Mouse (Mus musculus) CH12.LX (cell line): ENCODE measurements at regions not wholly inside any gene's neighbourhood (a gene's known extent, or its start where the extent isn't known, plus 50 kb on each side); places are given as distances from the start of the nearest gene placed in this dataset.

Experiments used
- CTCF ChIP-seq, 2 experiments: IDR thresholded peaks in 1 of 2; conservative IDR thresholded peaks in 1 of 2; 2 replicates each; pipeline ENCODE4 v1.5.1; 2011 to 2012; ENCODE audit warnings: low read depth in 2 of 2, low read length in 2 of 2, improper control_type of control experiment in 1 of 2, inconsistent platforms in 1 of 2, mild to moderate bottlenecking in 1 of 2, moderate library complexity in 1 of 2
- MAX ChIP-seq: IDR thresholded peaks from 2 replicates; pipeline ENCODE4 v1.6.1; 2011; ENCODE audit warnings: low read length, improper control_type of control experiment

GRCm38 (mm10) chr16:12770482-12770881, 339.0 kb upstream of the Ercc4 start:
- no peak for TF ChIP-seq CTCF (conservative IDR thresholded peaks at IDR 0.05 in 1 of 2, IDR thresholded peaks at IDR 0.05 in 1 of 2; ENCODE audit: low read depth in 2 of 2, low read length in 2 of 2)
- TF ChIP-seq MAX, result no peak
